Mouse (Mus musculus) lung, postnatal 0 days (tissue): Measurements from ENCODE around the gene Tcl1b3.

Experiments used
- CTCF ChIP-seq: IDR thresholded peaks from 2 replicates; pipeline ENCODE4 v1.5.1; 2016; ENCODE audit warnings: antibody characterized with exemption, mild to moderate bottlenecking
- EP300 ChIP-seq: IDR thresholded peaks from 2 replicates; pipeline ENCODE4 v1.6.1; 2016; ENCODE audit warnings: antibody characterized with exemption, mild to moderate bottlenecking, control low read depth

DNA sequence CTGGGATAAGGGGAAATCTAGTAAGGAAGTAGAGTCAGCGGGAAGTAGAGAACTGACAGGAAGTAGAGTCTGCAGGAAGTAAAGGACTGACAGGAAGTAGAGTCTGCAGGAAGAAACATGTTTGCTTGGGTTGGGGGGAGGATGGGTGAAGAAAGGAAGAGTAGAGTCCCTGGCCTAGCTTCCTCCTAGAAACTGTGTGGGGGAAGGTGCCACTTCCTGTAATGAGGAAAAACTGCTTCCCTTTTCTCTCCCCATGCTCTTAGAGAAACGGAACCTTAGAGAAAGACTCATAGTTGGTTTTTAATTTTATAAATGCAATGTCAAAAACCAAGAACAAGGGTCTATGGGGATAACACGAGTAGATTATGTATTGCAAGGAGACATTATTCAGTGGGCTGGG lies 44.2 kb downstream of the Tcl1b3 start:
- no peak for TF ChIP-seq CTCF
- TF ChIP-seq EP300, result no peak
